Mouse (Mus musculus) retina, postnatal 1 day (tissue): ENCODE results near the gene Chrnb1.

Source experiments
- DNase-seq: peaks from one replicate; pipeline ENCODE4 v3.0.0-alpha.2; 2012

Gene Chrnb1

GRCm38 (mm10) chr11:69803786-69804651, 8.3 kb upstream of the Chrnb1 start:
- peak; percentile 85 for DNase-seq

- no peak for DNase-seq
Measured at GRCm38 (mm10) chr11:69803328-69803727, 7.6 kb upstream of the Chrnb1 start.

- peak; percentile 89 for DNase-seq
Measured at GRCm38 (mm10) chr11:69802648-69803105, 6.9 kb upstream of the Chrnb1 start.

GRCm38 (mm10) chr11:69801379-69801977, 5.7 kb upstream of the Chrnb1 start, which contains the start of gene Fgf11:
Fgf11 (minus strand) TSS chr11:69801857.
- DNase-seq: no peak

- peak; percentile 95 for DNase-seq
Measured at GRCm38 (mm10) chr11:69800392-69801197, 4.9 kb upstream of the Chrnb1 start.

GRCm38 (mm10) chr11:69800138-69800391, 4.3 kb upstream of the Chrnb1 start:
- DNase-seq: no peak

GRCm38 (mm10) chr11:69799394-69800137, 3.8 kb upstream of the Chrnb1 start:
- DNase-seq: peak; percentile 71

- no peak for DNase-seq
Measured at GRCm38 (mm10) chr11:69797924-69798323, 2.2 kb upstream of the Chrnb1 start.

GRCm38 (mm10) chr11:69795983-69796435, 266 bp upstream of the Chrnb1 start:
- peak; percentile 35 for DNase-seq

- DNase-seq: no peak
Measured at GRCm38 (mm10) chr11:69793429-69793828, 2.3 kb downstream of the Chrnb1 start.

- DNase-seq: no peak
Measured at GRCm38 (mm10) chr11:69791420-69791819, 4.3 kb downstream of the Chrnb1 start.

GRCm38 (mm10) chr11:69789431-69789830, 6.3 kb downstream of the Chrnb1 start:
- no peak for DNase-seq

GRCm38 (mm10) chr11:69787306-69787705, 8.4 kb downstream of the Chrnb1 start:
- no peak for DNase-seq

- DNase-seq: no peak
Measured at GRCm38 (mm10) chr11:69784793-69785272, 10.9 kb downstream of the Chrnb1 start.

- DNase-seq: no peak
Measured at GRCm38 (mm10) chr11:69781828-69782227, 13.9 kb downstream of the Chrnb1 start.

- no peak for DNase-seq
Measured at GRCm38 (mm10) chr11:69778985-69779384, 16.8 kb downstream of the Chrnb1 start.

- no peak for DNase-seq
Measured at GRCm38 (mm10) chr11:69778258-69778982, 17.3 kb downstream of the Chrnb1 start.

- no peak for DNase-seq
Measured at GRCm38 (mm10) chr11:69777504-69778257, 18.1 kb downstream of the Chrnb1 start.

- no peak for DNase-seq
Measured at GRCm38 (mm10) chr11:69776488-69776887, 19.3 kb downstream of the Chrnb1 start.

- DNase-seq: peak; percentile 29
Measured at GRCm38 (mm10) chr11:69775716-69776115, 20.0 kb downstream of the Chrnb1 start.

- DNase-seq: peak; percentile 24
Measured at GRCm38 (mm10) chr11:69774961-69775360, 20.8 kb downstream of the Chrnb1 start.
